Mouse (Mus musculus) cerebellum, adult 2 months (tissue): ENCODE results near the gene Pds5a.

ENCODE experiments used
- CTCF ChIP-seq: fragments of 200-500 bp; IDR thresholded peaks from 2 replicates; pipeline ENCODE4 v1.5.1; 2011; ENCODE audit warnings: low read depth, mild to moderate bottlenecking, control low read depth, low read length, moderate library complexity, borderline replicate concordance; ENCODE audit not compliant: insufficient read depth
- POLR2A ChIP-seq: fragments of 200-500 bp; IDR thresholded peaks from 2 replicates; pipeline ENCODE4 v1.6.1; 2011; ENCODE audit warnings: low read length, control low read depth, borderline replicate concordance; ENCODE audit not compliant: insufficient read depth

DNA sequence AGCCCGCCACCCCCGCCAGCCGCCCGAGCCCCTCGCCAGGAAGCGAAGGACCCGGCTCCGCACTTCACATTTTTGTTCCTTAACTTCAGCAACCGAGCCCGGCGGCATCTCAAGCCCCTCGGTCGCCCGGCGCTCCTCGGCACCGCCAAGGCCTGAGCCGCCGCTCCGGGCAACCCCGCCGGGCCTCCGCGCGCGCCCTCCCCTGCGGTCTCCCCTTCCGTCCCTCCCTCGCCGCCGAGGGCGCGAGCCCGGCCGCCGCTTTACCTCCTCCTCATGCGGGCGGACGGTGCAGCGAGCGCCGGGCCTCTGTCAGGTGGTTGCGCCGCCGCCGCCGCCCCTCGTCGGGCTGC, 612 bp downstream of the Pds5a start:
- no peak for TF ChIP-seq POLR2A
- no peak for TF ChIP-seq CTCF
